Mouse (Mus musculus): ENCODE results near the gene Hivep3.

GRCm38 (mm10) chr4:120074061-120074460 lies 340.5 kb downstream of the Hivep3 start:
- TF ChIP-seq CTCF (conservative IDR thresholded peaks at IDR 0.05; ENCODE audit: insufficient read depth, insufficient read length, low read depth, low read length), result no peak
- TF ChIP-seq POLR2A (IDR thresholded peaks at IDR 0.05; ENCODE audit: low read depth, low read length), result no peak
